Mouse (Mus musculus) cerebellum, adult 2 months (tissue): ENCODE measurements around the gene Polr2e.

ENCODE experiments used
- CTCF ChIP-seq: fragments of 200-500 bp; IDR thresholded peaks from 2 replicates; pipeline ENCODE4 v1.5.1; 2011; ENCODE audit warnings: low read depth, mild to moderate bottlenecking, control low read depth, low read length, moderate library complexity, borderline replicate concordance; ENCODE audit not compliant: insufficient read depth
- POLR2A ChIP-seq: fragments of 200-500 bp; IDR thresholded peaks from 2 replicates; pipeline ENCODE4 v1.6.1; 2011; ENCODE audit warnings: low read length, control low read depth, borderline replicate concordance; ENCODE audit not compliant: insufficient read depth

DNA sequence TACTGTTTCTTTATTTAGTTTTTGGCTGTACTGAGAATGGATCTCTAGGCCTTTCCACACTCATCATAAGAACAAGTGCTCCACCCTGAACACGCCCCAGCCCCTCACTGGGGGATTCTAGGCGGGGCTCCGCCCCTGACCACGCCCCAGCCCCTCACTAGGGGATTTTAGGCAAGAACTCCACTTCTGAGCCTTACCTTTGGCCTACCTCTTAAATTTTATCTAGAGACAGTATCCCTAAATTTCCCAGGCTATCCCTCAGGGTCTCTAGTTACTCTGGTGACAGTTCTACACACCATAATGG, 14.6 kb downstream of the Polr2e start:
- TF ChIP-seq CTCF: no peak
- TF ChIP-seq POLR2A: no peak
